Comparison of ENCODE assay signal across 9 mouse cellular contexts in the genomic region with DNA sequence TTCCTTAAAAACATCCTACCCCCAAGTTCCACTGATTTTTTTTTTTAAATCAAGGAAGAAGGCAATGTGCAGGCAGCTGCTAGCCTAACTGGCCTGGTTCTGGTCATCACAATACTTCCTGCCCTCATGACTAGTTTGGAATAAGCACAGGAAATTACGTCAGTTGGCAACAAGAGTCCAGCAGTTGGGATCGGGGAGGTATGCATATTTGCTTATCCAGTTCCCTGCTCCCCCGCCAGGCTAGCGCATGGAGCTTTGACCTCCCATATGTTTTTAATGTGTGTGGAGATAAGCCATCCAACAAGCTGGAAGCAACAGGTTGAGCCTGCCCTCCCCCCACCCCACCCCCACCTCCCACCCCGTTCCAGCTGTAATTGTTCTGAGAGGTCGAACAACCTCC.
DNase-seq lines count a peak whose midpoint lies in the region; ATAC-seq and TF ChIP-seq lines count a peak whose summit lies in the region.
"Had no signal": no experiment of that assay in that cellular context is flagged by ENCODE, and none has a peak within 500 bp of the region (broad histone marks: within the 10 kb centered on the region; RNA-seq: fewer than 3 reads in every experiment).

No protein-coding gene starts in this region.

- H3K9me3 ChIP-seq in kidney, embryonic 14.5 days (ENCODE audit: control insufficient read depth, low read length), result no peaks in the 10 kb centered on the region
- H3K9me3 ChIP-seq in embryonic facial prominence, embryonic 15.5 days (replicated peaks), result no peaks in the 10 kb centered on the region
- H3K9me3 ChIP-seq in intestine, postnatal 0 days (ENCODE audit: control insufficient read depth), result no peaks in the 10 kb centered on the region
- H3K9me3 ChIP-seq: kidney, embryonic 15.5 days had no signal

- DNase-seq in kidney, adult 8-10 months, result no peak
- DNase-seq in ZHBTc4 (ENCODE audit: low read depth, low spot score), result peak; percentile 13
- DNase-seq in cerebellum, adult 11 months, result no peak
- DNase-seq in T-cell, adult 2 months (ENCODE audit: low spot score), result no peak
- DNase-seq in cerebellum, adult 18-20 months, result no peak

- H3K27me3 ChIP-seq in kidney, embryonic 14.5 days (ENCODE audit: control insufficient read depth, insufficient read depth, low read length), result no peaks in the 10 kb centered on the region
- no peaks in the 10 kb centered on the region; the same call in 1 of the 2 replicates for H3K27me3 ChIP-seq in embryonic facial prominence, embryonic 15.5 days
- no peaks in the 10 kb centered on the region for H3K27me3 ChIP-seq in intestine, postnatal 0 days (replicated peaks; ENCODE audit: control insufficient read depth, insufficient read depth, low read length)
- H3K27me3 ChIP-seq: kidney, embryonic 15.5 days had no signal

- H3K36me3 ChIP-seq in kidney, embryonic 14.5 days (ENCODE audit: control insufficient read depth, insufficient read depth, low read length), result no peaks in the 10 kb centered on the region
- no peaks in the 10 kb centered on the region for H3K36me3 ChIP-seq in embryonic facial prominence, embryonic 15.5 days
- H3K36me3 ChIP-seq in intestine, postnatal 0 days (ENCODE audit: control insufficient read depth, insufficient read depth), result no peaks in the 10 kb centered on the region
- H3K36me3 ChIP-seq: kidney, embryonic 15.5 days had no signal

- H3K4me3 ChIP-seq in kidney, embryonic 14.5 days (ENCODE audit: low read length), result no peak overlapping the region
- no peak overlapping the region for H3K4me3 ChIP-seq in embryonic facial prominence, embryonic 15.5 days (replicated peaks)
- no peak overlapping the region for H3K4me3 ChIP-seq in intestine, postnatal 0 days (ENCODE audit: low read depth, low read length)
- H3K4me3 ChIP-seq: kidney, embryonic 15.5 days had no signal

- WGBS in kidney, embryonic 14.5 days, result 48% methylated on average over 6 of the region's 6 CpGs
- WGBS in embryonic facial prominence, embryonic 15.5 days, result 29% methylated on average over 6 of the region's 6 CpGs
- 35% methylated on average over 6 of the region's 6 CpGs for WGBS in intestine, postnatal 0 days

- no peak overlapping the region for H3K27ac ChIP-seq in kidney, embryonic 14.5 days (ENCODE audit: low read depth, low read length)
- 0 out of 2 replicates have a peak overlapping the region, but pooled peaks have one; percentile 22 for H3K27ac ChIP-seq in embryonic facial prominence, embryonic 15.5 days (replicated peaks)
- H3K27ac ChIP-seq in intestine, postnatal 0 days (ENCODE audit: low read depth, low read length), result no peak overlapping the region
- H3K27ac ChIP-seq: kidney, embryonic 15.5 days had no signal

- peaks cover 6% of the 10 kb centered on the region; the same call in 1 of the 2 replicates for H3K4me1 ChIP-seq in kidney, embryonic 14.5 days (ENCODE audit: control insufficient read depth, insufficient read depth, low read length)
- H3K4me1 ChIP-seq in embryonic facial prominence, embryonic 15.5 days, result peaks cover 36% of the 10 kb centered on the region
- H3K4me1 ChIP-seq in intestine, postnatal 0 days (replicated peaks; ENCODE audit: control insufficient read depth, insufficient read depth, low read length), result 0 out of 2 replicates have a peak, but pooled peaks cover 3% of the 10 kb centered on the region

- H3K9ac ChIP-seq in kidney, embryonic 14.5 days (ENCODE audit: low read depth, low read length), result no peak overlapping the region
- no peak overlapping the region for H3K9ac ChIP-seq in embryonic facial prominence, embryonic 15.5 days
- no peak overlapping the region for H3K9ac ChIP-seq in intestine, postnatal 0 days (ENCODE audit: low read depth, low read length)
- H3K9ac ChIP-seq: kidney, embryonic 15.5 days had no signal

- no peak overlapping the region for H3K4me2 ChIP-seq in kidney, embryonic 14.5 days (replicated peaks; ENCODE audit: low read depth, low read length)
- H3K4me2 ChIP-seq in embryonic facial prominence, embryonic 15.5 days (replicated peaks), result no peak overlapping the region
- no peak overlapping the region for H3K4me2 ChIP-seq in intestine, postnatal 0 days (replicated peaks; ENCODE audit: low read depth)
- H3K4me2 ChIP-seq: kidney, embryonic 15.5 days had no signal

- 0 out of 2 replicates have a peak, but pooled peaks have one; percentile 14 for TF ChIP-seq CTCF in intestine, postnatal 0 days (IDR thresholded peaks at IDR 0.05; ENCODE audit: low read depth)

- peak; percentile 58; the same call in 1 of the 2 replicates for ATAC-seq in kidney, embryonic 14.5 days (ENCODE audit: low FRiP score, low TSS enrichment)
- ATAC-seq in embryonic facial prominence, embryonic 15.5 days (ENCODE audit: insufficient number of reproducible peaks, low FRiP score, low TSS enrichment, low read depth), result peak; percentile 48; the same call in 1 of the 2 replicates
- ATAC-seq in intestine, postnatal 0 days, result no peak
